Mouse (Mus musculus): Measurements from ENCODE around the gene Lmo3. TPM values are rescaled to one million over a fixed set of nuclear protein-coding genes. Genes with fewer than 3 reads are reported as not detected.

Gene Lmo3
- polyA plus RNA-seq, 1 experiment from 2014 or later: 188 TPM

DNA sequence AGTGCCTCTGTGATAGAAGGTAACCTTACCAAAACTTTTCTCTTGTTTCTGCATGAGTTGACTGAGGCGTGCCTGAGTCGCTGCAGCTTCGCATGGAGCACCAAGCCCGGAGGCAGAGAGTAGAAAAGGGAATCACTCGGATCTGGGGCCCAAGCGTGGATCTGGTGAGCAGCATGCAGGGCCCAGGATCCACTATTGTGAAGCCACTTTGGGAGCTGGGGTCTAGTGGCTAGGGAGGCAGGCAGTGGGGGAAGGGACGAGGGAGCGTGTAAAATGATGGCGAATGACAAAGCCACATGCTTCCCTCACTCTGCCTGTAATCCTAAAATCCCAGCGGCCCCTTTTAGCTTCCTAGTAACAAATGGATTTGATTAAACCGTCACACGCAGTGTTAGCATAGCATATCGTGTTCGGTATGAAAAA lies 160.6 kb downstream of the Lmo3 start:
- H3K36me3 ChIP-seq (replicated peaks): no peaks in the 10 kb centered on the region
- peak overlapping the region; percentile 70 for H3K4me2 ChIP-seq
- H3K27ac ChIP-seq: peak overlapping the region; percentile 80
- peak; percentile 31 for ATAC-seq (replicated peaks)
- H3K27me3 ChIP-seq (replicated peaks): no peaks in the 10 kb centered on the region
- H3K9ac ChIP-seq: peak overlapping the region; percentile 51
- H3K9me3 ChIP-seq: no peaks in the 10 kb centered on the region
- WGBS: 1% methylated on average over 14 of the region's 14 CpGs
- peaks cover 35% of the 10 kb centered on the region for H3K4me1 ChIP-seq
- H3K4me3 ChIP-seq: peak overlapping the region; percentile 55

DNA sequence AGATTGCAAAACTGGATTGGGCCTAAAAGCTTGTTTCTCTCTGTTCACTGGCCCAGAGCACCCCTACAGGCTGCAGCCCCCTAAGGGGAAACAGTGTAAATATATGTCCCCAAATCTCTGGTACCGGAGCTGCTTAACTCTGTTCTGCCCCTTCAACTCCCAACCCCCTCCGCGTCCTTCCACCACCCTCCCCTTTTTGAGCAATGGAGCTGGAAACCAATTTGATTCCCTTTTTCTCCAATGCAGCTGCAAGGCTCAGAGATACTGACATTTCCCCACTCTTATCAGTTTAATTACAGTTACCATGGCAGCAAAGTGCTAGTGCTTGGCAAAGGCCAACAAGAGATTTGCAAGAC lies 161.3 kb downstream of the Lmo3 start:
- Histone ChIP-seq H3K9me3 (no peaks in the 10 kb centered on the region), H3K4me3 (peak overlapping the region; percentile 55), H3K27ac (peak overlapping the region; percentile 80), H3K9ac (peak overlapping the region; percentile 51), H3K4me1 (peaks cover 37% of the 10 kb centered on the region), H3K27me3 (replicated peaks) (no peaks in the 10 kb centered on the region), H3K4me2 (peak overlapping the region; percentile 70), H3K36me3 (replicated peaks) (no peaks in the 10 kb centered on the region)
- WGBS: 2% methylated on average over 3 of the region's 3 CpGs
- ATAC-seq (replicated peaks): peak; percentile 68

DNA sequence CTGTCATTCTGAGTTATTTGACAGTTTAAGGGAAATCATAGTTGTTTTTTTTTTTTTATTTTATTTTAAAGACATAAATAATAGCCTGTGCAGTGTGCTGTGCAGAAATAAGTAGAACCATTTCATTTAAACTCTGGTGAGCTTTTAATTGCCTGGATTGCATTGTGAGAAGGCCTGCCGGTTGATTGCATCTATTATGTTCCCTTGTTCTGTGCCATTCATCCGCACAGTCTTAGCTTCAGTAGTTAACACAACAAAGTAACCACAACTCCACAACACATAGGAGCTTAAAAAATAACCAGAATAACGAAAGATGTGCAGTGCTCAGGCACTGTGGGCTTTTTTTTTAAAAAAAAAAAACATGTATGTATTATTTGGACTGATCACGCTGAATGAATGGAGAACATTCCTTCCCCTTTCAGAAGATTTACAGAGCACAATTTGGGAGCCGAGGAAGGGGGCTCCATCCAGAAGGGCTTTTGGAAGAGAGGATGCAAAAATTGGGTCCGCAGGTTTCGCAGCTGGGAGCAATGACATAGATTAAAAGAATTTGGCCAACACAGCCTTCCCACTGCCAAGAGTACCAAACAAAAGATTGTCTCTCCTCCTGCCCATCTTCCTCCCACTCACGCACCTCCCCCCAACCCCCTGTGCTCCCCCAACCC lies 161.8 kb downstream of the Lmo3 start:
- Histone ChIP-seq H3K4me1 (peaks cover 36% of the 10 kb centered on the region), H3K27me3 (replicated peaks) (no peaks in the 10 kb centered on the region), H3K9me3 (no peaks in the 10 kb centered on the region), H3K36me3 (replicated peaks) (no peaks in the 10 kb centered on the region), H3K27ac (peak overlapping the region; percentile 80), H3K4me2 (peak overlapping the region; percentile 70), H3K9ac (peak overlapping the region; percentile 45), H3K4me3 (peak overlapping the region; percentile 55)
- no peak for ATAC-seq (replicated peaks)
- WGBS: 6% methylated on average over 8 of the region's 8 CpGs

DNA sequence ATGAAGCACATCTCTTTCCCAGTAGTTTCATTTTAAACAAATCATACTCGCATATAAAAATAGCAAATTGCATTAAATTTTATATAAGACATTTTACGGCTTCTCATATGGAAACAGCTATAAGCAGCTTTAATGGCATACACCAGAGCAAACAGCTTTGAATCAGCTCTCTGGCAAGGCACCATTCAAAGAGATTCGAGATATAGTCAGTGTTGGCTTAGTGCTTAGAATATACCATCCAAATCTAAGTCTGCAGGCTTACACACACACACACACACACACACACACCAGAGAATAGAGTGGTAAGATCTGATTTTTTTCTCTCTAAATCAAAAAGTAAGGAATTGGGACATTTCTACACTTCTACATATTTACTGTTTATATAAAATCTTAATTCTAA lies 169.7 kb downstream of the Lmo3 start:
- no peaks in the 10 kb centered on the region for H3K27me3 ChIP-seq (replicated peaks)
- no peak overlapping the region for H3K27ac ChIP-seq
- 0 out of 2 replicates have a peak, but pooled peaks cover 10% of the 10 kb centered on the region for H3K4me1 ChIP-seq
- 79% methylated on average over 3 of the region's 3 CpGs for WGBS
- ATAC-seq (replicated peaks): no peak
- H3K36me3 ChIP-seq (replicated peaks): no peaks in the 10 kb centered on the region
- no peak overlapping the region for H3K9ac ChIP-seq
- no peaks in the 10 kb centered on the region for H3K9me3 ChIP-seq
- no peak overlapping the region for H3K4me3 ChIP-seq
- no peak overlapping the region for H3K4me2 ChIP-seq

DNA sequence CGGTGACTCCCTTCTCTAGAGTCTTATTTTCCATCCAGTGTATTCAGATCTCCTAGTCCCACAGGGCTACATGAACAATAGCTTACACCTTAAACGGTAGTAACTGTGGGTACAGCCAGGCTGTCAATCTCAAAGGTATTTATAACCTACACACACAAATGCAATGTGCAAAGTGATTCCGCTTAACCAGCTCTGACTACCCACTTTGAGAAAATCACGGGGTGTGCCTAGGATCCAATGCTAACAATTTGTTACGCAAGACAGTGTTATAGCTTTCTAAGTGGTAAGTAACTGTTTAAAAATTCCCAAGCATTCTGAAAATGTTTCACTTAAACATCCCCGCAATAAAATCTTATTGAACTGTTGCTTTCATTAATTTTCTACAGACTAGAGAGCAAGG lies 179.7 kb downstream of the Lmo3 start:
- no peaks in the 10 kb centered on the region for H3K36me3 ChIP-seq (replicated peaks)
- H3K9ac ChIP-seq: no peak overlapping the region
- ATAC-seq (replicated peaks): no peak
- H3K27ac ChIP-seq: no peak overlapping the region
- H3K27me3 ChIP-seq (replicated peaks): no peaks in the 10 kb centered on the region
- H3K9me3 ChIP-seq: no peaks in the 10 kb centered on the region
- H3K4me3 ChIP-seq: no peak overlapping the region
- no peaks in the 10 kb centered on the region for H3K4me1 ChIP-seq
- WGBS: 80% methylated on average over 6 of the region's 6 CpGs
- H3K4me2 ChIP-seq: no peak overlapping the region

DNA sequence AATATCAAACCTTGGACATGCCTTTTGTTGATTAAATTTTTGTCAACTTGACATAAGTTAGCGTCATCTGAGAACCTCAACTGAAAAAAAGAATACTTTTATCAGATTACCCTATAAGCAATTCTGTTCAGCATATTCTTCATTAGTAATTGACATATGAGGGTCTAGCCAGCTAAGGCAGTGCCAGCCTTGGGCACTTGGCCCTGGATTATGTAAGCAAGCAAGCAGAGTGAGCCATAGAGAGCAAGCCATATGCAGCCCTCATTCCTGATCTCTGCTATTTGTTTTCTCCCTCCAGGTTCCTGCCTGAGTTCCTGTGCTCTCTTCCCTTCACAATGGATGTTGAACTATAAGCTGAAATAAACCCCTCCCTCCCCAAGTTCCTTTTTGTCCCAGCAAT lies 182.9 kb downstream of the Lmo3 start:
- H3K4me1 ChIP-seq: no peaks in the 10 kb centered on the region
- no peaks in the 10 kb centered on the region for H3K9me3 ChIP-seq
- WGBS: 93% methylated on average over 1 of the region's 1 CpGs
- no peak for ATAC-seq (replicated peaks)
- no peaks in the 10 kb centered on the region for H3K27me3 ChIP-seq (replicated peaks)
- H3K9ac ChIP-seq: no peak overlapping the region
- no peak overlapping the region for H3K4me3 ChIP-seq
- no peak overlapping the region for H3K27ac ChIP-seq
- no peaks in the 10 kb centered on the region for H3K36me3 ChIP-seq (replicated peaks)
- no peak overlapping the region for H3K4me2 ChIP-seq

DNA sequence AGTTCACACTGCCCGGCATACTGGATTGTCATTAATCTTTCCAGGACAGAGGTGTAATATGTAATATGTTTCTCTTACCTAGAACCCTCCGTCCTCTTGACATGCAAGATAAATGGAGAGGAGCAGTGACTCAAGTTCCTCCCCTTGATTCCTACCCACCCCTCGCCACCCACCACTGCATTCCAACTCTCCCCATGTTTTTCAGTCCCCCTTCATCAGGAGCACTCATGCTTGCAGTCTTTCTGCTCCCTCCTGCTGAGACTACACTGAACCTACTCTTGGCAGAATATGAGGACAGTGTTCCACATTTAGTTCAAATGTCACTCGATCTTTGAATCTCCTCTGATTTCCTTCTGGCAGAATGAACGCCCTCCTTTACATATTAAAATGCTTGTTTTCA lies 190.7 kb downstream of the Lmo3 start:
- Histone ChIP-seq H3K27ac (no peak overlapping the region), H3K9me3 (no peaks in the 10 kb centered on the region), H3K9ac (no peak overlapping the region), H3K27me3 (replicated peaks) (no peaks in the 10 kb centered on the region), H3K4me3 (no peak overlapping the region), H3K36me3 (replicated peaks) (no peaks in the 10 kb centered on the region), H3K4me1 (peaks cover 11% of the 10 kb centered on the region; the same call in 1 of the 2 replicates), H3K4me2 (no peak overlapping the region)
- 64% methylated on average over 5 of the region's 5 CpGs for WGBS
- ATAC-seq (replicated peaks): no peak

DNA sequence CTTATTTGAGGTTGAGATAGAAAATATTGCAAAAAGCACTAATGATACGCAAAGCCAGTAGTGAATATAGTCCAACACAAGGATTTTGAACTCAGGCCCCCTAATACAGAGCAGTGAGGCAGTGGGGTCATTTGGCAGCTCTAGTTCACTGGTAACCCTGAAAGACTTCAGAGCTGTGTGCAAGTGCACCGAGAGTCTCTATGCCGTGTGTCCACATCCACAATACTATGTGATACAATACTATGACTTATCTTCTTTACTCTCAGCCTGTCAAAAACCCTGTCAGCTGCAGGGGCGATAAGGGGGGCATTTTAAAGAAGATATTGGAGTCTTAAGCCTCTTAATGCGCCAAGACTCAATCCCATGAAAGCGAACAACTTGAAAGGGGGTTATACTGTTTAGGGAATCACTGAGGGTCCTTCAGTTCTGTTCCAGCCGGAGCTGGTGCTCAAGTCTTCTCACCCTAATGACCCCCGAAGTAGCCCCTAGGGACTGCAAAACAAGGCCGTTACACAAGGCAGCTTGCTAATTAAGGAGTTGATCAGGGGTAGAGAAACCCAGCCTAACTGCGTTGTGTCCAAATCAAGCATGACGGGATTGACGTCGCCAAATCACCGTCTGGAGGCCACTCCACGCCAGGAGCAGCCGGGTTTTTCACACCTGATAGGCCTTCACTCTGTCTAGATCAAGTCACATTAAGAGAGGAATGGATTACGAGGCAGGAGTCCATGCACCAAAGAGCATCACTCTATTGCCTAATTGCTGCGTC lies 193.4 kb downstream of the Lmo3 start:
- Histone ChIP-seq H3K27me3 (replicated peaks) (no peaks in the 10 kb centered on the region), H3K9me3 (no peaks in the 10 kb centered on the region), H3K4me1 (peaks cover 11% of the 10 kb centered on the region; the same call in 1 of the 2 replicates), H3K36me3 (replicated peaks) (no peaks in the 10 kb centered on the region), H3K27ac (no peak overlapping the region), H3K9ac (no peak overlapping the region), H3K4me2 (no peak overlapping the region), H3K4me3 (no peak overlapping the region)
- WGBS: 24% methylated on average over 18 of the region's 18 CpGs
- ATAC-seq (replicated peaks): peak; percentile 55

DNA sequence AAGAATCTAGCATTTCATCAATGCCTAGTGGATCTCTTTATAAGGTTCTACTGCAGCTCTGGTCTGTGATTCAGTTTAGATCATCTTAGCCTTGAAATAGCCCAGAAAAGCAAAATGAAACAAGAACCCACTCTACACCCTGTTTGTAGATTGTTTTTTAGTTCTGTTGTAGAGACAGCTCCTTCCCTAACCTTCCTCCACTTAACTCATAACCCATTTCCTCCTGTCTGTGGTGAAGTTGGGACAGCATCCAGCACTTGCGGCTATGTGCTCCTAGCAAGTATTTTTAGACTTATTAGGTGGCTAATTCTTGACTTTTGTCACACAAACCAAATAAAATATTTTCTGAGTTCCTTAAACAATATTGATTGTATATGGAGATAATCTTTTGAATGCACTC lies 198.6 kb downstream of the Lmo3 start:
- no peaks in the 10 kb centered on the region for H3K27me3 ChIP-seq (replicated peaks)
- H3K4me2 ChIP-seq: no peak overlapping the region
- ATAC-seq (replicated peaks): no peak
- no peak overlapping the region for H3K9ac ChIP-seq
- H3K27ac ChIP-seq: no peak overlapping the region
- peaks cover 11% of the 10 kb centered on the region for H3K4me1 ChIP-seq
- no peaks in the 10 kb centered on the region for H3K36me3 ChIP-seq (replicated peaks)
- WGBS: 88% methylated on average over 1 of the region's 1 CpGs
- no peak overlapping the region for H3K4me3 ChIP-seq
- H3K9me3 ChIP-seq: no peaks in the 10 kb centered on the region

DNA sequence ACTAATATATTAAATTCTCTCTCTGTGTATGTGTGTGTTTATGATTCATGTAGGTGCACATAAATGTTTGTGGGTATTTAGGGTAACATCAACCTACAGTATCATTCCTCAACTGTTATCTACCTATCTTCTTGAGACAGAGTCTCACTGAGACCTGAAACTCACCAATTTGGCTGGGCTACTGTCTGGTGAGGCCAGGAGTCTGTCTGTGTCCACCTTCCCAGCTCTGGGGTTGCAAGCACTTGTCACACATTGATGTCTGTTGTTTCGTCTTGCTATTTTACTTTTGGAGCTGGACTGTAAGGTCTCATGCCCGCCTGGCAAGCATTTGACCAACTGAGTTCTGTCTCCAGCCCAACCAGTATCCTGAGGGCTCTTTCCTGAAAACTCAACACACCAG lies 210.6 kb downstream of the Lmo3 start:
- H3K27ac ChIP-seq: no peak overlapping the region
- no peak overlapping the region for H3K4me3 ChIP-seq
- no peaks in the 10 kb centered on the region for H3K27me3 ChIP-seq (replicated peaks)
- 0 out of 2 replicates have a peak, but pooled peaks cover 3% of the 10 kb centered on the region for H3K36me3 ChIP-seq (replicated peaks)
- H3K4me1 ChIP-seq: no peaks in the 10 kb centered on the region
- no peak for ATAC-seq (replicated peaks)
- H3K9ac ChIP-seq: no peak overlapping the region
- H3K9me3 ChIP-seq: no peaks in the 10 kb centered on the region
- no peak overlapping the region for H3K4me2 ChIP-seq
- WGBS: 94% methylated on average over 2 of the region's 2 CpGs

DNA sequence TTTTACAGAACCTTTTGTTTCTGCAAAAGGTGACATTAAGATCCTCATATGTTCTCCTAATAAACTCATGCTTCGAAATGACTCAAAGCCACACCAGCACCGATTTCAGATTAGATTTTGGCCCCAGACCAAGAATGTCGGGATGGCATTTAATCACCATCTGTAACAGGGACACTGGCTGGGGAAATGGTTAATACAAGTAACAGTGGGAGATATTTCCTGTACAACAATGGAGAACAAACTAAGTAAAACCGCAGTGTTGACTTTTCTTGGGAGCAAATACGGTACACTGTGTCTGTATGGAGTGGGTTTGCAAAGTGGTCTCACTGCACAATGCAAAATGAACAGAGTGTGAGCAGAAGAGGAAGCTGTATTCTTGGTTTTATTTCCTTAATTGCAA lies 217.7 kb downstream of the Lmo3 start:
- WGBS: 68% methylated on average over 5 of the region's 5 CpGs
- ATAC-seq (replicated peaks): no peak
- no peaks in the 10 kb centered on the region for H3K4me1 ChIP-seq
- no peak overlapping the region for H3K4me3 ChIP-seq
- no peaks in the 10 kb centered on the region for H3K27me3 ChIP-seq (replicated peaks)
- no peak overlapping the region for H3K9ac ChIP-seq
- no peak overlapping the region for H3K27ac ChIP-seq
- no peak overlapping the region for H3K4me2 ChIP-seq
- H3K36me3 ChIP-seq (replicated peaks): no peaks in the 10 kb centered on the region
- no peaks in the 10 kb centered on the region for H3K9me3 ChIP-seq

DNA sequence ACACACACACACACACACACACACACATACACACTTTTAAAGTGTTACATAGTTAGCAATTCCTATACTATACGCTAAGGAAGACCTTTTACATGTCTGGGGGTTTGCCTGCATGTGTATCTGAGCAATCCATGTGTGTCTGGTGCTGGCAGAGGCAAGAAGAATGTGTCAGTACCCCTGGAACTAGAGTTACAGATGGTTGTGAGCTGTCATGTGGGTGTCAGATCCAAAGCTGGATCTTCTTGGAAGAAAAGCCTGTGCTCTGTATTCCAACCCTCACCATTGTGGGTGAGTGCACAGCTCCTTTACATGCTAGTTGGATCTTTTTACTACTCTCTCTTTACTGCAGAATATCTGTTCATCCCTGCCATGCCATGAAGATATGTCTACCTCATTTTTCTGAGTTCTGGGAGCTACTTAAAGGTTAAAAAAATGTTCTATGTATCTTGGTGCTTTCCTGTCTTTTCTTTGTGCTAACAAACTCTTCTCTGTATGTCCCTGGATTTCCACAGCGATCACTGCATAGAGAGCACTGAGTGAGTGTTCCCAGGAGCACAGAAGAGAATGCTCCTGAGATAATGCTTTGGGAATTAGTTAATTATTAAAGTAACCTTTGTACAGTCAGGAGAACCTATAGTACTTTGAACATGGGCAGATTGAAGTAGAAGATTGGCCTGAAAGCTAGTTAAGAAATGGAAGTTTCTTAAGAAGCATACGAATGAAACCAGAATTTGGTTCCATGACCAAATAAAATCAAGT lies 231.0 kb downstream of the Lmo3 start:
- no peak overlapping the region for H3K9ac ChIP-seq
- H3K4me3 ChIP-seq: no peak overlapping the region
- no peaks in the 10 kb centered on the region for H3K4me1 ChIP-seq
- H3K9me3 ChIP-seq: no peaks in the 10 kb centered on the region
- 85% methylated on average over 3 of the region's 3 CpGs for WGBS
- H3K27ac ChIP-seq: no peak overlapping the region
- H3K27me3 ChIP-seq (replicated peaks): no peaks in the 10 kb centered on the region
- no peaks in the 10 kb centered on the region for H3K36me3 ChIP-seq (replicated peaks)
- no peak overlapping the region for H3K4me2 ChIP-seq
- no peak for ATAC-seq (replicated peaks)

Data from midbrain, embryonic 15.5 days (tissue).